Mouse (Mus musculus) gastrocnemius, postnatal 36 days (tissue): ENCODE data around the gene Scimp. TPM values are rescaled to one million over a fixed set of nuclear protein-coding genes. Genes with fewer than 3 reads are reported as not detected.

ENCODE experiments used
- microRNA-seq, 2 experiments: library from miRNA; unstranded; fragments of <30 nt; microRNA quantifications; one replicate each; pipeline ENCODE4 v1.2.0; 2021
- total RNA-seq, 2 experiments: library from RNA; stranded (reverse); gene quantifications; 2 replicates each; pipeline ENCODE4 v1.2.3; 2021

Gene Scimp
- total RNA-seq, 2 experiments from 2014 or later = not detected

Small RNA genes lying within 50 kb of the gene (microRNA-seq; reads per million reads assigned to microRNA genes)
- gene Gm22760 = 0 reads per million in 2 experiments

Other genes with a start within 250 kb of the Scimp start
- gene Mink1, start 249.7 kb downstream of the Scimp start, total RNA-seq = 10 to 100 TPM; 28.0 to 31.1 TPM
- not detected for gene 4930544D05Rik, start 196.7 kb downstream of the Scimp start, total RNA-seq
- 10 to 100 TPM; 18.0 to 28.1 TPM for gene Chrne, start 193.4 kb downstream of the Scimp start, total RNA-seq
- not detected for gene Gp1ba, start 173.5 kb downstream of the Scimp start, total RNA-seq
- gene Rnf167, start 165.4 kb downstream of the Scimp start, total RNA-seq = 10 to 100 TPM; 27.3 to 33.8 TPM
- 100 to 1,000 TPM; 308 to 309 TPM for gene Slc25a11, start 165.1 kb downstream of the Scimp start, total RNA-seq
- gene Pfn1, start 157.9 kb downstream of the Scimp start, total RNA-seq = 100 to 1,000 TPM; 288 to 339 TPM
- gene Eno3, start 155.4 kb downstream of the Scimp start, total RNA-seq = 1,000 to 10,000 TPM; 8,161 to 9,332 TPM
- 10 to 100 TPM; 78.9 to 81.6 TPM for gene Spag7, start 143.2 kb downstream of the Scimp start, total RNA-seq
- 10 to 100 TPM; 36.8 to 38.8 TPM for gene Camta2, start 124.5 kb downstream of the Scimp start, total RNA-seq
- gene Inca1, start 112.4 kb downstream of the Scimp start, total RNA-seq = 1 to 10 TPM; 3.7 to 4.5 TPM
- gene Kif1c, start 112.0 kb downstream of the Scimp start, total RNA-seq = 100 to 1,000 TPM; 460 to 537 TPM
- gene Zfp3, start 48.4 kb downstream of the Scimp start, total RNA-seq = 10 to 100 TPM in 1 of 2 experiments, 1 to 10 TPM in 1; 7.4 to 11.4 TPM
- gene Rabep1, start 32.2 kb upstream of the Scimp start, total RNA-seq = 10 to 100 TPM; 27.0 to 31.3 TPM
- gene Nup88, start 157.4 kb upstream of the Scimp start, total RNA-seq = 10 to 100 TPM; 26.5 to 32.2 TPM
- 10 to 100 TPM; 11.2 to 13.7 TPM for gene Rpain, start 157.6 kb upstream of the Scimp start, total RNA-seq
- gene C1qbp, start 170.4 kb upstream of the Scimp start, total RNA-seq = 100 to 1,000 TPM in 1 of 2 experiments, 10 to 100 TPM in 1; 96.4 to 119 TPM
- gene Dhx33, start 191.9 kb upstream of the Scimp start, total RNA-seq = 1 to 10 TPM; 6.5 to 8.0 TPM
- gene Mis12, start 207.0 kb upstream of the Scimp start, total RNA-seq = 1 to 10 TPM; 3.3 to 4.0 TPM
- 10 to 100 TPM; 11.7 to 12.6 TPM for gene Derl2, start 207.3 kb upstream of the Scimp start, total RNA-seq
- under 1 TPM in 1 of 2 experiments, not detected in 1; 0.17 TPM for gene 6330403K07Rik, start 220.9 kb upstream of the Scimp start, total RNA-seq